Mouse (Mus musculus) ES-Bruce4 (cell line): Measurements from ENCODE around the gene Fblim1.

Experiments used
- CTCF ChIP-seq: IDR thresholded peaks from one replicate; pipeline ENCODE4 v1.8.1; 2011; ENCODE audit warnings: low read depth, low read length
- EP300 ChIP-seq: IDR thresholded peaks from 2 replicates; pipeline ENCODE4 v1.6.1; 2011; ENCODE audit warnings: low read depth, low read length; ENCODE audit not compliant: insufficient read depth

GRCm38 (mm10) chr4:141595138-141595537, 10.8 kb downstream of the Fblim1 start:
- TF ChIP-seq CTCF, result no peak
- no peak for TF ChIP-seq EP300
